Mouse (Mus musculus) ES-E14 (cell line): ENCODE results near the gene Camk2n1. TPM values are rescaled to one million over a fixed set of nuclear protein-coding genes. Genes with fewer than 3 reads are reported as not detected.

ENCODE experiments used
- DNase-seq: peaks from one replicate; pipeline ENCODE4 v3.0.0-alpha.2; 2013; ENCODE audit warnings: low read depth, low spot score
- H3K27ac ChIP-seq: 2 replicates; pipeline ENCODE4 v1.5.1; 2012; ENCODE audit warnings: low read depth, mild to moderate bottlenecking, low read length, moderate library complexity, mixed read lengths; ENCODE audit not compliant: poor library complexity, insufficient read depth, severe bottlenecking
- H3K36me3 ChIP-seq: 2 replicates; pipeline ENCODE4 v1.6.1; 2012; ENCODE audit warnings: mild to moderate bottlenecking, low read length, moderate library complexity, mixed read lengths; ENCODE audit not compliant: control insufficient read depth, poor library complexity, insufficient read depth, severe bottlenecking
- H3K4me1 ChIP-seq, 2 experiments: fragments of 150-350 bp in 1 of 2; sonication (generic) in 1 of 2; 2 replicates each; pipeline ENCODE4 v1.6.1; 2012; ENCODE audit warnings: low read length in 2 of 2, mild to moderate bottlenecking in 1 of 2, mixed read lengths in 1 of 2; ENCODE audit not compliant: control insufficient read depth in 2 of 2, insufficient read depth in 2 of 2, poor library complexity in 1 of 2
- H3K4me3 ChIP-seq, 2 experiments: fragments of 150-350 bp in 1 of 2; sonication (generic) in 1 of 2; 2 replicates each; pipeline ENCODE4 v1.5.1; 2012; ENCODE audit warnings: low read length in 2 of 2, low read depth in 1 of 2, mild to moderate bottlenecking in 1 of 2, mixed read lengths in 1 of 2; ENCODE audit not compliant: insufficient read depth in 1 of 2, poor library complexity in 1 of 2, severe bottlenecking in 1 of 2
- H3K9ac ChIP-seq: 2 replicates; pipeline ENCODE4 v1.6.1; 2012; ENCODE audit warnings: low read depth, mild to moderate bottlenecking, low read length, mixed read lengths; ENCODE audit not compliant: poor library complexity, insufficient read depth, severe bottlenecking
- H3K9me3 ChIP-seq: fragments of 150-350 bp; sonication (generic); 2 replicates; pipeline ENCODE4 v1.6.1; 2012; ENCODE audit warnings: low read depth, mild to moderate bottlenecking, low read length; ENCODE audit not compliant: control insufficient read depth, insufficient read depth
- CHD2 ChIP-seq: IDR thresholded peaks from 2 replicates; pipeline ENCODE4 v1.6.1; 2014; ENCODE audit warnings: mild to moderate bottlenecking, low read depth, low read length, inconsistent platforms
- HCFC1 ChIP-seq: IDR thresholded peaks from 2 replicates; pipeline ENCODE4 v1.6.1; 2012; ENCODE audit warnings: low read length, inconsistent platforms, borderline replicate concordance; ENCODE audit not compliant: insufficient read depth
- MAFK ChIP-seq: IDR thresholded peaks from 2 replicates; pipeline ENCODE4 v1.6.1; 2014; ENCODE audit warnings: mild to moderate bottlenecking, low read depth, low read length, inconsistent platforms; ENCODE audit not compliant: insufficient read depth
- ZC3H11A ChIP-seq: IDR thresholded peaks from 2 replicates; pipeline ENCODE4 v1.6.1; 2012; ENCODE audit warnings: low read depth, mild to moderate bottlenecking, inconsistent platforms, low read length, borderline replicate concordance
- ZNF384 ChIP-seq: IDR thresholded peaks from 2 replicates; pipeline ENCODE4 v1.6.1; 2012; ENCODE audit warnings: low read depth, low read length, inconsistent platforms
- in situ Hi-C, 2 experiments: fragments of 600-800 bp; cut with MboI; formaldehyde crosslinking; loops; one replicate each; pipeline ENCODE4 v1.15.1; 2025; ENCODE audit warnings: low sequenced_read_pairs in 2 of 2, inconsistent platforms in 1 of 2; ENCODE audit not compliant: unreplicated experiment in 2 of 2
- total RNA-seq: library from RNA; depleted of rRNA; stranded (reverse); fragments of 300-350 nt; gene quantifications from 2 replicates; pipeline ENCODE4 v1.2.3, GENCODE M21; 2012

The Camk2n1 gene
- total RNA-seq, 1 experiment: 1.4 TPM

DNA sequence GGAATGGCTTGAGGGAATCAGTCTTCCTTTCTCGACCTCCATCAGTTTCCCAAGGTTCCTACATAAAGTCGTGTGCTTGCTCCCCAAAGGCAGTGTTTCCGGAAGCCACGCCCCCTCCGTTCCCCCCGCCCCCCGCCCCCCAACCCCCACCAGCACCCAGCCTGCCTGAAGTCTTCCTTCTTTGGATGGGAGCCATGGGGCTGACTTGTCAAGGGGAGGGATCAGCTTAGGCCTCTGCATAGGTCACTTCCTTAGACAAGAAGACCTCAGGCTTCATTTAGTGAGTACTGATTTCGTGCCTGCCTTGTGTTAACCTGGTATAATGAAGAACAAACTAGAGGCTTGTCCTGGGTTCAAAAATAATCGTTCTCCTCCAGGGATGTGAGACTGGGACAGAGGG, 6.8 kb downstream of the Camk2n1 start:
- in situ Hi-C loops: loop anchor here in 1 of 2 experiments (25.0 kb wide), 1 partner anchor 1376 kb away; the partner anchor contains the start of gene Pax7
- TF ChIP-seq ZNF384: no peak
- no peak for TF ChIP-seq HCFC1
- TF ChIP-seq MAFK: no peak
- no peak for TF ChIP-seq ZC3H11A
- no peak for TF ChIP-seq CHD2
- Histone ChIP-seq H3K36me3 (no peaks in the 10 kb centered on the region), H3K4me3 (no peak overlapping the region), H3K9me3 (no peaks in the 10 kb centered on the region), H3K9ac (no peak overlapping the region), H3K4me1 (peaks cover 5 to 50% of the 10 kb centered on the region in 2 experiments; a peak in 3 of 4 replicates), H3K27ac (no peak overlapping the region)
- DNase-seq: no peak

DNA sequence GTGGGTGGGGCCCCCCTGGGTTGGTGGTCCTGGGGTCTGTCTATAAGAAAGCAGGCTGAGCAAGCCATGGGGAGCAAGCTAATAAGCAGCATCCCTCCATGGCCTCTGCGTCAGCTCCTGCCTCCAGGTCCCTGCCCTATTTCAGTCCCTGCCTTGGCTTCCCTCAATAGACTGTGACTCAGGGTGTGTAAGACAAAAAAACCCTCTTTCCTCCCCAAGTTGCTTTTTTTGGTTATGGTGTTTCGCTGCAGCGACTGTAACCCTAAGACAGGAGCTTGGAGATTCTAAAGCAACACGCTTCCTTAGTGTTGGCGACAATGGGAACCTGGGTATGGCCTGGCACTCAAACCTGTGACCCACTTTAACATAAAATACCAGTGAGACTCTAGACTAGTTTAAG, 7.4 kb downstream of the Camk2n1 start:
- TF ChIP-seq HCFC1 (no peak), ZC3H11A (no peak), CHD2 (no peak), MAFK (no peak), ZNF384 (no peak)
- Histone ChIP-seq H3K9me3 (no peaks in the 10 kb centered on the region), H3K9ac (no peak overlapping the region), H3K4me1 (peaks cover 5 to 45% of the 10 kb centered on the region in 2 experiments; a peak in 3 of 4 replicates), H3K27ac (no peak overlapping the region), H3K36me3 (no peaks in the 10 kb centered on the region), H3K4me3 (no peak overlapping the region)
- in situ Hi-C loops: loop anchor here in 1 of 2 experiments (25.0 kb wide), 1 partner anchor 1376 kb away; the partner anchor contains the start of gene Pax7
- DNase-seq: no peak

DNA sequence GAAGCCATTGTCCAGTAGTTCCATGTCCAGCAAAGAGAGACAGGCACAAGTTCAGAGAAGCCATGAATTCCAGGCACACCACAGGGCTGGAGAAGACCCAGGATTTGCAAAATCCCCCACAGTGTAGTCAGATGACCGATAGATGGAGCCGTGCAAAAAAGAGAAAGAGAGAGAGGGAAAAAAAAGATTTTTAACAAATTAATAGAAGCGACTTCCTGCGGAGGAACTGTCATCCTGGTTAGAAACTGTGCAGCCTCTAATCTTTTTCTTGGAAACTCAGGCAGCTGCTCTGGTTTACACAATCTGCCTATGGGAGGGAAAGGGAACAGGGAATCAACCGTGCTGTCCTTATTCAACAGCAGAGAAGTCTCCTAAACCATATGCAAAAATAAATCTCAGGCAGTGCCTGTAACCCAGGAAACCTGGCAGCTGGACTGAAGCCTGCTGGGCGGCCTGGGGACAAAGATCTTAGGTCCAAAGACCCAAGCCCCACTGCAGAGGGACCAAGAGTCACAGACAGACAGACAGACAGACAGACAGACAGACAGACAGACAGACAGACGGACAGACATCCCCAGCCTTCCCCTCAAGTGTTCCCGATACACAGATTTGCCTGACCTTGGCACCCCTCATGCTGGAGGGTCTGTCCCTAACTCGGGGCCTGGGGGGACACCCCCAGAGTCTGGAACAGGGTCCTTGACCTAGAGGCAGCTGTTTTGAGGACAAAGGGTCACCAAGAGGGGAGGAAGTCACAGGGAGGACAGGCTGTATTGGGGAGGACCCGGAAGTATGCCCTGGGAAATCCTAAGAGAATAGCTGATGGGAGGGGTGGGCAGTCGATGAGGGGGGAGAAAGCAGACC, 9.1 kb downstream of the Camk2n1 start:
- H3K4me1 ChIP-seq: peaks cover 5 to 43% of the 10 kb centered on the region in 2 experiments; a peak in 3 of 4 replicates
- H3K4me3 ChIP-seq: peak overlapping the region in 1 of 2 experiments; percentile 11; a peak in 1 of 4 replicates

DNA sequence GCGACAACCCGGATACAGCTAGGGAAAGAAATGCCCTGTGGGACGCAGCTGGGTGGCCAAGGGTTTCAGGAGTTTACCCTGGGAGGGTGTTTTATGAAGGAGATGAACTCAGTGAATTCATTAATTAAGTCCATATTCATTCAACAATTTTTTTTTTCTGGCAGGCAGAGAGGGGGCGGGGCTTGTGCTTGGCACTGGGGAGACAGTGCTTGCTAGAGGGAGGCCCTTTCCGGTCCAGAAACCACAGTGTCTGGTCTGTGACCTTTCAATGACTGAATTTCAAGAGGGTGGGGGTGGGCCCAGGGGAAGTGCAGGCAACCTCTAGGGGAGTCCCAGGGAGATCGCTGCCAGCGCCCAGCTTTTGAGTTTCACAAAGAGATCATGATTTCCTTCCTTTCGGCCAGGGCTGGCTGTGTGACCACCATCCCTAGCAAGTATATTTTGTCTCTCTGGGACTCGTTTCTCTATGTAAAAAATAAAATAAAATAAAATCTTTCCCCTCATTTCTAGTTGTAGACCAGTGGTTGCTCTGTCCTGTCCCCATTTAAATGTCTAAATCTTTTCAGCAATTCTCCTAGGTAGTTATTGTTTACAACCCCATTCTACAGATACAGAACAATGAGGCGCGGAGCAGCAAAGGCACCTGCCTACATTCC, 9.8 kb downstream of the Camk2n1 start:
- DNase-seq: no peak
- in situ Hi-C loops: loop anchor here in 1 of 2 experiments (25.0 kb wide), 1 partner anchor 1373 kb away; the partner anchor contains the start of gene Pax7
- Histone ChIP-seq H3K36me3 (no peaks in the 10 kb centered on the region), H3K4me3 (peak overlapping the region; percentile 29 to 51; a peak in 2 of 4 replicates), H3K9ac (peak overlapping the region; percentile 30; the same call in 1 of the 2 replicates), H3K4me1 (peaks cover 5 to 38% of the 10 kb centered on the region in 2 experiments; a peak in 3 of 4 replicates), H3K9me3 (no peaks in the 10 kb centered on the region), H3K27ac (peak overlapping the region; percentile 14; the same call in 1 of the 2 replicates)
- no peak for TF ChIP-seq MAFK
- TF ChIP-seq HCFC1: no peak
- no peak for TF ChIP-seq CHD2
- no peak for TF ChIP-seq ZC3H11A
- TF ChIP-seq ZNF384: 0 out of 2 replicates have a peak, but pooled peaks have one; percentile 11

More for the DNA sequence above, 9.1 kb downstream of the Camk2n1 start:
- Histone ChIP-seq H3K27ac (peak overlapping the region; percentile 63; the same call in 1 of the 2 replicates), H3K9ac (0 out of 2 replicates have a peak overlapping the region, but pooled peaks have one; percentile 5), H3K9me3 (no peaks in the 10 kb centered on the region), H3K36me3 (no peaks in the 10 kb centered on the region)
- no peak for DNase-seq
- in situ Hi-C loops: loop anchor here in 1 of 2 experiments (25.0 kb wide), 1 partner anchor 1374 kb away; the partner anchor contains the start of gene Pax7
- TF ChIP-seq CHD2 (no peak), ZC3H11A (no peak), ZNF384 (no peak), MAFK (no peak)
